Mouse (Mus musculus): ENCODE data around the gene Vmn2r87. TPM values are rescaled to one million over a fixed set of nuclear protein-coding genes. Genes with fewer than 3 reads are reported as not detected.
"Not testable (repeated sequence)": the region's sequence is repeated elsewhere in the genome, so short reads cannot be mapped to it uniquely, and the experiment has no call there.

Vmn2r87 gene
- polyA plus RNA-seq, 1 experiment from 2014 or later, result 0.05 TPM

- WGBS, result 89% methylated on average over 11 of the region's 11 CpGs
- not testable (repeated sequence) for H3K9me3 ChIP-seq (ENCODE audit: control insufficient read depth, low read length)
These were observed 62.9 kb downstream of the Vmn2r87 start for GRCm38 (mm10) chr10:130434185-130434898.

GRCm38 (mm10) chr10:130429603-130430002 lies 67.6 kb downstream of the Vmn2r87 start, which contains the start of gene Vmn2r85:
Gene Vmn2r85, minus strand, starts transcription at chr10:130429703.
- H3K36me3 ChIP-seq (ENCODE audit: control insufficient read depth, insufficient read depth, low read length); H3K4me1 ChIP-seq (replicated peaks; ENCODE audit: control insufficient read depth, insufficient read depth, low read length); H3K9ac ChIP-seq (ENCODE audit: low read depth, low read length); H3K27me3 ChIP-seq (ENCODE audit: control insufficient read depth, insufficient read depth, low read length); H3K27ac ChIP-seq (ENCODE audit: low read depth, low read length); H3K9me3 ChIP-seq (ENCODE audit: control insufficient read depth, low read length); ATAC-seq (ENCODE audit: low FRiP score); DNase-seq (ENCODE audit: low spot score); H3K4me2 ChIP-seq (replicated peaks; ENCODE audit: low read depth, low read length); H3K4me3 ChIP-seq (ENCODE audit: low read depth, low read length): not testable (repeated sequence)

More at GRCm38 (mm10) chr10:130434185-130434898, 62.9 kb downstream of the Vmn2r87 start:
- not testable (repeated sequence) for ATAC-seq (ENCODE audit: low FRiP score); DNase-seq (ENCODE audit: low spot score); H3K27me3 ChIP-seq (ENCODE audit: control insufficient read depth, insufficient read depth, low read length); H3K4me3 ChIP-seq (ENCODE audit: low read depth, low read length); H3K9ac ChIP-seq (ENCODE audit: low read depth, low read length); H3K36me3 ChIP-seq (ENCODE audit: control insufficient read depth, insufficient read depth, low read length); H3K27ac ChIP-seq (ENCODE audit: low read depth, low read length); H3K4me1 ChIP-seq (replicated peaks; ENCODE audit: control insufficient read depth, insufficient read depth, low read length); H3K4me2 ChIP-seq (replicated peaks; ENCODE audit: low read depth, low read length)

- H3K4me3 ChIP-seq (ENCODE audit: low read depth, low read length); H3K9me3 ChIP-seq (ENCODE audit: control insufficient read depth, low read length); H3K9ac ChIP-seq (ENCODE audit: low read depth, low read length); ATAC-seq (ENCODE audit: low FRiP score); H3K27me3 ChIP-seq (ENCODE audit: control insufficient read depth, insufficient read depth, low read length); H3K4me2 ChIP-seq (replicated peaks; ENCODE audit: low read depth, low read length); H3K4me1 ChIP-seq (replicated peaks; ENCODE audit: control insufficient read depth, insufficient read depth, low read length); DNase-seq (ENCODE audit: low spot score); H3K27ac ChIP-seq (ENCODE audit: low read depth, low read length); H3K36me3 ChIP-seq (ENCODE audit: control insufficient read depth, insufficient read depth, low read length): not testable (repeated sequence)
- 82% methylated on average over 2 of the region's 2 CpGs for WGBS
These were observed 74.8 kb downstream of the Vmn2r87 start for GRCm38 (mm10) chr10:130422368-130422767.

Other genes starting within 250 kb of the Vmn2r87 start
- 22.3 and 23.3 TPM in 2 replicates for gene Neurod4, start 217.2 kb downstream of the Vmn2r87 start, polyA plus RNA-seq (2014; fragmentation: Nextera tagmentation; extraction: Ambion mirVana)
- 0.18 and 0.26 TPM in 2 replicates for gene Tespa1, start 174.5 kb downstream of the Vmn2r87 start, polyA plus RNA-seq (2014; fragmentation: Nextera tagmentation; extraction: Ambion mirVana)
- not detected in 2 replicates for gene Vmn2r84, start 103.1 kb downstream of the Vmn2r87 start, polyA plus RNA-seq (2014; fragmentation: Nextera tagmentation; extraction: Ambion mirVana)
- not detected in 2 replicates for gene Vmn2r85, start 67.7 kb downstream of the Vmn2r87 start, polyA plus RNA-seq (2014; fragmentation: Nextera tagmentation; extraction: Ambion mirVana)
- gene Vmn2r86, start 41.3 kb downstream of the Vmn2r87 start, polyA plus RNA-seq (2014; fragmentation: Nextera tagmentation; extraction: Ambion mirVana), result not detected in 2 replicates

Data from hindbrain, embryonic 11.5 days (tissue).